Mouse (Mus musculus): ENCODE measurements around the gene Suv39h1.
"Not testable (repeated sequence)": the region's sequence is repeated elsewhere in the genome, so short reads cannot be mapped to it uniquely, and the experiment has no call there.

Gene Suv39h1

GRCm38 (mm10) chrX:8074430-8075014 is at the start of gene Suv39h1:
TSS of gene Suv39h1 (minus strand) at chrX:8074760.
- DNase-seq (ENCODE audit: low read depth), result peak; percentile 96

GRCm38 (mm10) chrX:8123821-8124470 is 49.4 kb upstream of the Suv39h1 start:
- DNase-seq (ENCODE audit: low read depth), result no peak

DNA sequence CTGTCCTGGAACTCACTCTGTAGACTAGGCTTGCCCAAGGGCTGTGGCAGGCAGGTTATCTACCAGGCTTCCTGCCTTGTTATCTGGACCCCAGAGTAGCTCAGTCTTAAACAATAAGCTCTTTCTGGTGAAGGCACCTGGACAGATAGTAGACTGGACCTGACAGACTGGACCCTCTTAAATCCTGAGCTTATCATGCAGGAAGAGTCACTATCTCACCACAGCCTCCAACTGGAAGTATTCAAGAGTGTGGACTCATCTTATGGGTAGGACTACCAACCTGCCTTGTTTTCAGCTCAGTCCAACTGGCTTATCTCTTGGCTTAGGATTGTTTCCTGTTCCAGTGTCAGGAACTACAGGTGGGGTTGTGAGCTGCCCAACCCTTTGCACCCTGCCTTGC is 42.7 kb upstream of the Suv39h1 start:
- DNase-seq (ENCODE audit: low read depth), result no peak

DNA sequence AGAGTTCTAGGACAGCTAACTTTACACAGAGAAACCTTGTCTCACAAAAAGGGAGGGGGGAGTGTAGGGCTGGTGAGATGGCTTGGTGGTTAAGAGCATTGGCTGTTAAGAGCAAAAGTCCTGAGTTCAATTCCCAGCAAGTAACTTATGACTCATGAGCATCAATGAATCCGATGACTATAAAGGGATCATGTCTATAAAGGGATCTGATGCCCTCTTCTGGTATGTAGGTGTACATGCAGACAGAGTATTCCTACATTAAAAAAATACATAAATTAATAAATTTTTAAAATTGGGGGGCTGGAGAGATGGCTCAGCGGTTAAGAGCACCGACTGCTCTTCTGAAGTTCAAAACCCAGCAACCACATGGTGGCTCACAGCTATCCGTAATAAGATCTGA is 40.7 kb upstream of the Suv39h1 start:
- peak; percentile 8 for DNase-seq (ENCODE audit: low read depth)

DNA sequence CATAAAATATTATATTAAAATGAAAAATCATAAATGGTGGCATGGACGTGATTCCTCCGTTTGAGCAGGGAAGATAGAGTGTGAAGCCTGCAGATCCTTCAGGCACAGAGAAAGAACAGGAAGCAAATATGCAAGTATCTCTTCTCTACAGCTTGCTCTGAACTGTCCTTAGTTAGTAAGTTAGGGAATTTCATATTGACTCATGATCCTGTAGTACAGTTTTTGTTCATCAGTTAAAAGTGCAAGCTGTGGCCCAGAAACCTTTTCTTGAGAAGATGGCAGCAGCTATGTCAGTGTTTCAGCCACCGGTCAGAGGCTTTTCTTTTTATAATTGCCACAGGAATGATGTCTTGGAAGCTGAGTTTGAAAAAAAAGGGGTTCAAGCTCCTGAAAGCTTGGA is 30.5 kb upstream of the Suv39h1 start:
- DNase-seq (ENCODE audit: low read depth), result no peak

- no peak for DNase-seq (ENCODE audit: low read depth)
Observed at GRCm38 (mm10) chrX:8102213-8102668, 27.7 kb upstream of the Suv39h1 start.

DNA sequence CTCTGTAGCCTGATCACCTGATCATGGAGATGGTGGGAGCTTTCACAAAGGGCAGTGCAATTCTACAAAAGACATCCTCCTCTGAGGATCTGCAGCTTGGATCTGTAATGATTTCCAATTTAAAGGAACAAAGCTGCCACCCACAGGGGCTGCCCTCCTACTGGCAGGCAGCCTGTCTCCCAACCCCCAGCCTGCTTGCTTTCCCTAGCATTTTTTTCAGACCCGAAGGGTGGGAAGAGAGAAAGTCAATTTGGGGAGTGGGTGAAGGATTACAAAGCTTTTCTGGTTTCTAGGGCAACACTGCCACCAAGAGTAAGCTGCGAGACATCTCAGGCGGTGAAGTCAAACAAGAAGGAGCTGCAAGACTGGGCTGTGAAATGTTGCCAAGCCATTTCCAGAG is 26.5 kb upstream of the Suv39h1 start:
- peak; percentile 25 for DNase-seq (ENCODE audit: low read depth)

- DNase-seq (ENCODE audit: low read depth), result no peak
Observed at GRCm38 (mm10) chrX:8099435-8099834, 24.9 kb upstream of the Suv39h1 start.

DNA sequence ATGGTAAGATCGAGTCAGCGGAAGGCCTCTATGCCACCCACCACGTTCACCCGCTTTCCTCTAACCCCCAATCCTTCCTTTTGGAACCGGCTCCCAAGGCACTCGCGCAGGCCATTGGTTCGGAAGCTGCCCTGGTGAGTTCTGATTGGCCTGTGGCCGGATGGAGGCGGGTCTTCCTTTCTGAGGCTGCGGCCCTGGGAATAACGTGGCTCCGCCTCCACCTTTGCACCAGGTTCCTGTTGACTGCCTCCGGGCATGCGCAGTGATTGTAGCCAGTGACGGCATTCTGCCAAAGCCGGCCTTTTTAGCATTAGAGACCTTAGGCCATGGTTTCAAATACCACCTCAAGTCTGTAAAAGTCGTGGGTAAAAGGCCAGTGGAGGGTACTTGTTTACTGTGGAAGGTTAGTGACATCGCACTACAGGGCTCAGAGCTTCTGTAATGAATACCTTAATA is 22.3 kb upstream of the Suv39h1 start:
- peak; percentile 97 for DNase-seq (ENCODE audit: low read depth)

DNA sequence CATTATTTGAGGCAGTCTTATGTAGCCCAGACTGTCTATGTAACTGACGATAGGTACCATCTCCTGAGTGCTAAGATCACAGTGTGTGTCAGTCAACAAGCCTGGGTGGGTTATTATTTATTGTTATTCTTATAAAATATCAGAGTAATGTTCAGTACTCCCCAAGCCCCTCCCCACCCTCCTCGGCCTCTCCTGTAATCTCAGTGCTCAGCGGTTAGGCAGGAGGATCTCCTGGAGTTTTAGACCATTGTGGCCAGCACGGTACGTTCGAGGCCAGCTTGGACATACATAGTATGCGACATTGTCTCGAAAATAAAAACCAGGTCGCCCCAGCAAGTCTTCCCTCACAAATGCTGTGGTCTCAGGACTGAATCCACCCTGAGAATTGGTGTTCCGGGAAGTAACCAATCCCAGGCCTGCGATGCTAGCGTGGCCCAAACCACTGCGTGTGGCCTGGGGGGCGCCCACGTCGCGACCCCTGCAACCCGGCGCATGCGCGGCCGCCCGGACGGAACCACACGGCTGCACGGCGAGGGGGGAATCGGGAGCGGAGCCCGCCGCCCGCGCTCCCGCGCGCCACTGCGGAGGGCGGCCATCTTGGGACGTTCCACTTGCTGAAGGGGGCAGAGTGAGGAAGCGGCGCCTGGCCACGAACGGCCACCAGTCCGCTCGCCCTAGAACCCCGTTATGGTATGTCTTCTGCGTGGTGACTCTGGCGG is 21.7 kb upstream of the Suv39h1 start:
- DNase-seq (ENCODE audit: low read depth), result not testable (repeated sequence)

DNA sequence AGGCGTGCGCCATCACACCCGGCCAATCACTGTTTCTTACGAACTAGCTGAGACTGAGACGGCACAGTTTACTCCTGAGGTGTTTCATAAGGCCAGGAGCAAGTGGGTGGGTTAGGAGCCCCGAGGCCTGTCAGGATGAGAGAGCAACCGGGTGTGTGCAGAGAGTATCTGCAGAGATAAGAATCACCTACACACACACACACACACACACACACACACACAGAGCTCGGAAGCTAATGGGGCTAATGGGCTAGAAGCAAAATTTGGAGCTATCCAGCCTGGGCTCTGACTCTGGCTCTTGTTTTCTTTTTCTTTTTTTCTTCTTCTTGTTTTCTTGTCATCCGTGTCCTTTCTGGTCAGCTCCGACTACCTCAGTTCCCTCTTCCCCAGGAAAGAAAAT is 21.0 kb upstream of the Suv39h1 start:
- no peak for DNase-seq (ENCODE audit: low read depth)

DNA sequence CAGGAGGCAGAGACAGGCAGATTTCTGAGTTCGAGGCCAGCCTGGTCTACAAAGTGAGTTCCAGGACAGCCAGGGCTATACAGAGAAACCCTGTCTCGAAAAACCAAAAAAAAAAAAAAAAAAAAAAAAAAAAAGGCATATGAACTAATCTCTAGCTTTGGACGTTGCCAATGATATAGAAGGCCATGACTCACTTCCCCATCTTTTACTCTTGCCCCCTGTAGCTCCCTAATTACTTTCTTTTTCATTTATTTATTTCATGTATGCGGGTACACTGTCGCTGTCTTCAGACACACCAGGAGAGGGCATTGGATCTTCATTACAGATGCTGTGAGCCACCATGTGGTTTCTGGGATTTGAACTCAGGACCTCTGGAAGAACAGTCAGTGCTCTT is 16.4 kb upstream of the Suv39h1 start:
- not testable (repeated sequence) for DNase-seq (ENCODE audit: low read depth)

DNA sequence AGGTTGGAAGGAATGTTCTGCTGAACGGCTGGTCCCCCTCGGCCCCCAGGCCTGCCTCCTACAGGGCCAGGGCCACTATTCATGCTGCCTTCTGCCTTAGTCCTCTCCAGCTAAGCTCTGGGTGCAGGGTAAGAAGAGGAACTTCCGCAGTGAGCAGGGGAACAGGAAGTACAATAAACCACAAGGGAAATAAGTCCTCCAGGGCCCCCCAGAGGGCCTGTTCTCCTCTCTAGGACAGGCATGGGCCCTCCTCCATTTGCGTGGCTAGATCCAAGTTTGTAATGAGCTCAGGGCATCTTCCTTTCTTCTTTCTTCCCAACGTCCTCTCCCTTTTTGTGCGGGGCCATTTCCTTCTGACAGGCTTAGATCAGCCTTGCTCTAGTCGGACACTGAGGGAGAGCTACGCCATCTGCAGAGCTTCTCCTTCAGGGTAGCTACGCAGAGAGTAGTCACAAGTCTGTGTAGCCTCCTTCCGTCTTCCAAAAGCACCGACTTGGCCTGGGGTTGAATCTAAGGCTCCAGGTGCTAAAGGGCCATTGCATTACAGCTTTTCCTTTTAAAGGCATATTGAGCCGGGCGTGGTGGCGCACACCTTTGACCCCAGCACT is 15.9 kb upstream of the Suv39h1 start, which contains the start of gene Was:
Was (minus strand) TSS at position 153 of the 608 bp plus-strand sequence.
- no peak for DNase-seq (ENCODE audit: low read depth)

DNA sequence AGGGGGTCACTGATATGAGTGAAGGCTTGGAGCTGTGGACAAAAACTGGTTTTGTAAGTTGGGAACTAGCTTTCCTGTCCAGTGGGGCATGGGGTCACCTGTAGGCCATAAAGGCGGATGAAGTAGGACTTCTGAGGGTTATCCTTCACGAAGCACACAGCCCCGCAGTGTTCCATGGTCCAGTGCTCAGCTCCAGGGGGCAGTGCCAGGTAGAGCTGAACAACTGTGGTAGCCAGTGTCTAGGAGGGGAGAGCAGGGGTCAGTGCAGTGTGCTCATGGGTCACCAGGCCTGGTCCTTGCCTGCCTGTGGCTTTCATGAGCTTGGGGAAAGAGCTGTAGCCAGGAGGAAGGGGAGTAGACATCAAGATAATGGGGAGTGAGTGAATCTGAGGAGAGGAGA is 15.2 kb upstream of the Suv39h1 start:
- DNase-seq (ENCODE audit: low read depth), result no peak

DNA sequence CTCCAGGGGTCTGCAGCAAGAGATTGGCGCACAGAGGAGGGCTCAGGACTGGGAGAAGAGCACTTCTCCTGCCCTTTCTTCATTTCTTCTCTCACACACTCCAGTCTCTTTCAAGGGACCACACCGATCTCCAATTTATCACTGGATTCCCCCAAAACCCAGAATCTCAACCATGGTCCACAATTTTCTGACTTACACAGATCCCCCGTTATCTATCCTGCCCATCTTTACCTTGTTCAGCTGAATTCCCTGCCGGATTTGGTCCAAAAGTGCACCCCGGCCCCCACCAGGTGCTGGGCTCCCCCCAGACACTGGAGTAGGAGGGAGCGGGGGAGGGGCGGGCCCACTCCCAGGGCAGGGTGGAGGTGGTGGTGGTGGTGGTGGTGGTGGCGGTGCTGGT is 11.1 kb upstream of the Suv39h1 start:
- DNase-seq (ENCODE audit: low read depth), result no peak

GRCm38 (mm10) chrX:8084771-8085259 is 10.3 kb upstream of the Suv39h1 start:
- peak; percentile 37 for DNase-seq (ENCODE audit: low read depth)

DNA sequence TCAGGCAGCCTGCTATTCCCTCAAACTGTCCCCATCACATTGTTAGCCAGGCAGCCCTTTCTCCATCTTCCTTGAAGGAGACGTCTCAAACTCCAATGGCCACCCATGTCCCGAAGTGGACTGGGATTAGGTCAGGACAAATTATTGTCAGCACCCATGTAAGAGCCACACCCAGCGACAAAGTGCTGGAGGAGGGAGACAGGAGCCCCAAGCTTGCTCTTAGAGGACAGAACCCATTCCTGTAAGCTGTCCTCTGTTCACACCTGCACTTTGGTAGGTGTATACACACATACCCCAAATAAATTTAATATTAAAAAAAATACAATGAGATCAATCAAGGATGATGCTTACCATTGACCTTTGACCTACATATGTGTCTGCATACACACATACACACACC is 544 bp upstream of the Suv39h1 start:
- DNase-seq (ENCODE audit: low read depth), result no peak

DNA sequence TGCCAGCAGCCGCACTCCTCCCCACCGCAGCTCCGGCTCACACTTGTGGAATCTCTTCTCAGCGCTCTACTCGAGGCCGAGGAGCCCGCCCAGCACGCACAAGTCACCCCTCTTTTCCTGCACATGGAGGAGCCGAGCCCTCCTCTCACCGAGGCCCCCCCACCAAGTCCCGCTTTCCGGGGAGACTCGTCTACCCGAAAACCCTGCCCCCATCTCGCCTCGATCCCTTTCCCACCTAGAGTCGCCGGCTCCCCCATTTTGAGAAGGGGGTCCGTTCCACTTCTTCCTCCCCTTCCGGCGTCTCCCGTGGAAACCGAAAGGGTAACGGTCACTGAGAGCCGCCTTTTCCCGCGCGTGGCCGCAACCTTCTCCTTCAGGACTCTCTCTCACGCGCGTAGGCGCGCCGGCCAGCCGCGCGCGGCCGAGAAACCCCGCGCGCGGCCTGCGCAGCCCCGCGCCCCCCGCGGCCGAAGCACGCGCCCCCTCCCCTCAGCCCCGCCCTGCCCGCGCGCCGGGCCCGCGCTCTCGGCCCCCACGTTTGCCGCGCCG is 605 bp downstream of the Suv39h1 start:
- DNase-seq (ENCODE audit: low read depth), result peak; percentile 54

DNA sequence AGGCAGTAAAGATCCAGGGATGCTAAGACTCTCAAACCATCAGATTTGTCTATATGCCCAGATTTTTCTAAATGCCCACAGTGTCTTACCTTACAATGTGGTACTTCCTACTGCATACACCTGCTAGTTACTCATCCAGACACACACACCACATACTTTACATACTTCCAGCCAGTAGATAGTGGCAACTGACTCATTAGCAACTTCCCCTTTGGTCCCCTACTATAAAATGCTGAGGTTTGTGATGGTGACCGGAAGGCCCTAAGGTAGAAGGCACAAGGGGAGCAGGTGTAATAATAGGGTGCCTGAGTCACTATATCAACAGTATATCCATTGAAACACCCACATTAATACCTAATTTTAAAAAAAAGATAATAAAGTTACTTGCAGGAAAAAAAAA is 5.4 kb downstream of the Suv39h1 start:
- DNase-seq (ENCODE audit: low read depth), result no peak

- DNase-seq (ENCODE audit: low read depth), result not testable (repeated sequence)
Observed at GRCm38 (mm10) chrX:8051044-8051781, 23.3 kb downstream of the Suv39h1 start.

- no peak for DNase-seq (ENCODE audit: low read depth)
Observed at GRCm38 (mm10) chrX:8033009-8033408, 41.6 kb downstream of the Suv39h1 start.

All from NIH3T3 (cell line).